Mouse (Mus musculus) E14TG2a.4 (cell line): ENCODE results near the gene Nphp1.

Experiments
- CTCF ChIP-seq: conservative IDR thresholded peaks from 2 replicates; pipeline ENCODE4 v1.5.1; 2014; ENCODE audit warnings: low read length
- NANOG ChIP-seq: IDR thresholded peaks from 2 replicates; pipeline ENCODE4 v1.6.1; 2014; ENCODE audit warnings: borderline replicate concordance, low read length, mixed read lengths

- TF ChIP-seq CTCF = no peak
- TF ChIP-seq NANOG = no peak
Measured at GRCm38 (mm10) chr2:127708792-127709191, 79.9 kb downstream of the Nphp1 start.
